Mouse (Mus musculus) testis, postnatal 14 days (tissue): Measurements from ENCODE around the gene Cdkl5.
A peak's percentile ranks its signal among the peaks of the same experiment; 100 is the strongest.

ENCODE experiments used
- DNase-seq: peaks from one replicate; pipeline ENCODE4 v3.0.0; 2021; ENCODE audit warnings: low spot score

The Cdkl5 gene

DNA sequence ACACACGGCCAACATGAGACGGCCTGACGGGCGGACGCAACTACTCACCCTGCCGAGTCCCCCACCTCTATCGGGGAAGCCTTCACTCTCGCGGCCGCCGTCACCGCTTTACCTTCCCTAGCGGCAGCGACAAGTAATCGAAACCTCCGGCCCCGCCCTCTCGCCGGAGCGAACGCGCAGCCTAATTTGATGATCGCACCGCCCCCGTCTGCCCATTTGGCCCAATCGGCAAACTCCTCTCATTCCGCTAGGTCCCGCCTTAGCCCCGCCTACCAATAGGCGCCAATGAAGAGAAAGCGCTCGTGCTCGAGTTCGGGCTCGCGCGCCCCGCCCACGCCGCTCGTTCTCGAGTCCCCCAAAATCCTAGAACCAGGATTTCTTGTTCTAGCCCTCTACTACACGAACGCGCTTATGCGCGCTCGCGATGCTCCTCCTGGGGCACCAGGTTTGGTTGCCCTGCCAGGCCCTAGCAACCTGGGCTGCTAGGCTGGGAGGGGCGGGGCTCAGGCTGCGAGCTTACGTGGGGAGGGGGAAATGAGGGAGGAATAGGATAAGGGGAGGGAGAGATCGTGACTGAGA lies at the start of gene Cdkl5:
Gene Cdkl5, minus strand, starts transcription at position 162 of the 579 bp plus-strand sequence.
- peak; percentile 93 for DNase-seq

DNA sequence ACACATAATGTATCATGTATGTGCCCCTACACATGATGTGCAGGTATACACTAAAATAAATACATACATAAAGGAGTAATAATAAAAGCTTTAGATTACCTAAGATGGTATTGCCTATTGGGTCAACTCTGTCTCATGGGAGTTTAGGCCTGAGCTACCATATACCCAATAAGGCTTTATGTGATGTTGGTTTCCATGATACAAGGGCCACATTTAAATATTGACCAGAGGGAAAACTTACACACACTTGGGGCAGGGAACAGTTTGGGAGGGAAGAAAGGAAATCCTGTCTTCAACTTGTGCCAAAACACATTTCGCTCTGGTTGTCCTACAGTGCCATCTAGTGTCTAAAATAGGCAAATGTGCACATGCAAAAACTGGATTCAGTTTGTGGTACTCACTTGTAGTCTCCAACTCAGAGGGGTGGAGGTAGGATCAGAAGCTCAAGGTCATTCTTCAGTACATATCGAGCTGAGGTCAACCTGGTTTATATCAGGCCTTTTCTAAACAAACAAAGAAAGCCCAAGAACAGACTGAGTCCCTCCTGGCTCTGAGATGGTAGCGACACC lies 38.8 kb upstream of the Cdkl5 start:
- DNase-seq = no peak

DNA sequence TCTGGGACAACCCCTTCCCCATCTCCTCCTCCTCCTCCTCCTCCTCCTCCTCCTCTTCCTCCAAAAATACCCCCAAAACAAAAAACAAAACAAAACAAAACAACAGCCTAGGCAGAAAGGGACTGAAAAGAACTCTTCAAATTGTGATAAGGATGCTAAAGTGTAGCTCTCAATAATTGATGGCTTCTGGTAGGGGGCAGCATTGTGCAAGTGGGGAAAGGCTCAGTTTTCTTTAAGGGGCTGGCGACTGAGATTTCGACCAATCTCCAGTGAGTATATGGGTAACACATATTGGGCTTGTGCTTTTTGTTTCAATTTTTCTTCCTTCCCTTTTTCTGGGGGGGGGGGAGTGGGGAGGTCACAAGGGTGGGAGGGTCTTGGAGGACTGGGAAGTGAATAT lies 37.9 kb upstream of the Cdkl5 start:
- no peak for DNase-seq

- DNase-seq = no peak
Observed at GRCm38 (mm10) chrX:161030233-161030632, 35.7 kb upstream of the Cdkl5 start.

- no peak for DNase-seq
Observed at GRCm38 (mm10) chrX:161024475-161024874, 30.0 kb upstream of the Cdkl5 start.

- no peak for DNase-seq
Observed at GRCm38 (mm10) chrX:161021548-161021947, 27.0 kb upstream of the Cdkl5 start.

DNA sequence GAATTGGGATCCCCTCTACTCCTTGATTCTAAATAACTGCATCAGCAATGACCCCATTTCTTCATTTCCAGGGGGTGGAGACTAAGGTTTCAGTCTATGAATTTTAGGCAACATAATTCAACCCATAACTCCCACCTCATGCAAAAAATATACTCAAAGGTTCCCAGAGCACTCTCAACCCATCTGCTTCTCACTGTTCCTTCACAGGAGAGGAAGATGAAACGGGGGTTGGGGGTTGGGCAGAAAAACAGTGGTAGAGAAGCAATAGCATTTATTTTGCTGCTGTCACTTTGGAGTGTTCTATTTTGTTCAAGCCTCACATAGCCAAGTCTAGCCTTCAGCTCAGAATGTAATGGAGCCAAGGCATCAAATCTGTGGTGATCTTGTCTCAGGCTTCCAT lies 23.7 kb upstream of the Cdkl5 start:
- DNase-seq = no peak

DNA sequence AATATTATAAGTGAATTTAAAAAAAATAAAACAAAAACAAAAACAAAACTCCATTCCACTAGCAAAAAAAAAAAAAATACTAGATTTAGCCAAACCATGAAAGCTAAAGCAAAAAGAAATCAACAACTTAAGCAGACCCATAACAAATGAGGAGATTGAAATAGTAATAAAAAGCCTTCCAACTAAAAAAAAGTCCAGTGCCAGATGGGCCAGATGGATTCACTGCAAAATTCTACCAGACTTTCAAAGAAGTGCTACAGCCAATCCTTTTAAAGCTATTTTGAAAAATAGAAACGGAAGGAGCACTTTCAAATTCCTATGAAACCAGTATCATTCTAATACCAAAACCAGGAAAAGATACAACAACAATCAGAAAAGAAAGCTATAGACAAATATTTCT lies 11.8 kb upstream of the Cdkl5 start:
- DNase-seq = no peak

DNA sequence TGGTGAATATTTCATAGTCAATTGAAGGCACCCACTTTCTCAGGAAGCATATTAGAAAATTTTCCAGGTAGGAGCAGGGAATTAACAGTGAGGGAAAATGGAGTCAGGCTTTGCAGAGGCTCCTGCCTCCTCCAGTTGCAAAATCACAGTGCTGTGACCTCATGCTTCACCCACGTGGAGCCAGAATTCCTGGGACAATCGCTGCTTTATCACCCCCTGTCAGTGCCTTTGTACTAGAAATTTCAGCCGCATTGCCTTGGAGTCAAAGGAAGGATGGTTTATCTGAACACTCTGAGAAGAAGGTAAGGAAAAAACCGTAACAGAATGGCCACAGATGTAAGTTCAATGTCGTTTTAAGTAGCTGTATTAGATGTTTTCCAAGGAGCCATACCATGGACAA lies 1.5 kb upstream of the Cdkl5 start:
- no peak for DNase-seq

- no peak for DNase-seq
Observed at GRCm38 (mm10) chrX:160995131-160995667, 695 bp upstream of the Cdkl5 start.

DNA sequence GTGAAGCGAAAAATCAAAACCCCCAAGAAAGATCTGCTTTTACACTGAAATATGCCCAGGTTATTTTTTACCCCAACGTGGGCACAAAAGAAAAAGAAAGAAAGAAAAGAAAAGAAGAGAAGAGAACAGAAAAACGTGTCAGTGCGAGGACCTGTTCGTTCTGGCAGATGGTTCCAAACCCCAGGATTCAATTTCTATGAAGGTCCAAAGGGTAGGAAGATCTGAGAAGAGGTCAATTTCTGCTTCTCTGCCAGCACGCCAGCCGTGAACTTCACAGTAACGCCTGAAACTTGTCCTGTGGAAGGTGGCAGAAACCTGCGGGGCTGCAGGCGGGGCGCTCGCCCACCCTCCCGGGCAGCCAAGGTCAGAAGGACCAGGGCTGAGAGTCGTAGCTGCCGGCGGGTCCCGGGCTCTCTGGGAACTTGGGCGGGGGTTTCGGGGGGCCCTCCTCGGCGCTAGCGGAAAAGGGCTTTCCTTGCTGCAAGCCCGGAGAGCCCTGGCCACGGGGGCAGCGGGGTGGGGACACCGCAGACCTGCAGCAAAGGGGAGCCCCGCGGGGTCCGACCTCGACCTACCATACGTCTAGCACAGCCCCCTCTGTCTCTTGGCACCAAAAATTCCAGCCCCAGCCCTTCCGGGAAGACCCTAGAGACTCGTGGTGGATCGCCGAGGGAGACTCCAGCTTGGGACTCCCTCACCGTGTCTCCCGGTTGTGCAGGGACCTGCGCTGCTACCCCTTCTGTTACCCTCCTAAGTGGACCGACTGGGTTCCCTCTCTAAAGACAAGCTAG lies 560 bp downstream of the Cdkl5 start:
- no peak for DNase-seq

- no peak for DNase-seq
Observed at GRCm38 (mm10) chrX:160992703-160993102, 1.8 kb downstream of the Cdkl5 start.

GRCm38 (mm10) chrX:160990276-160990675 lies 4.2 kb downstream of the Cdkl5 start:
- no peak for DNase-seq

GRCm38 (mm10) chrX:160977919-160978318 lies 16.6 kb downstream of the Cdkl5 start:
- no peak for DNase-seq

DNA sequence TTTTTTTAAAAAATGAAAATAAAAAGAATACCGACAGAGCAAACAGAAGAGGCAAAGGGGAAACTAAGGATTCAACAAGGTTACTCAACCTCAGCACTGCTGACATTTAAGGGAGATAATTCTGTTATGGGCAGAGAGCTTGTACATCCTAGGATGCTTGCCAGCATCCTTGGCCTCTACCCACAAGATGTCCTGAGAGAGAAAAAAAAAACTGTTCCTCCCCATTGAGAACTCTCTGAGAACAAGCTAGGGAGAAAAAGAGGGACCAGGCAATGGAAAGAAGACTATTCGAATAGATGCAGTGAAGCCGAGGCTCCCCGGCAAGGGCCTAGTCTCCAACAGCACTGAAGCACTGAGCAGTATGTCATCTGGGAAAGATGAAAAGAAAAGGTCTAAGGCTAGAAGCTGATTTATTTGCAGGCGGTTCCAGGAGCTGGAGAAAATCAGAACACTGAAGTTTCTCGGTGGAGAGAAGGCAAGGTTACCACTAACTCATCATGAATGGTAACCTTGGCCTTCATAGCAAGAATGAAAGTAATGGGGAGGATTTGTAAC lies 22.4 kb downstream of the Cdkl5 start:
- no peak for DNase-seq

DNA sequence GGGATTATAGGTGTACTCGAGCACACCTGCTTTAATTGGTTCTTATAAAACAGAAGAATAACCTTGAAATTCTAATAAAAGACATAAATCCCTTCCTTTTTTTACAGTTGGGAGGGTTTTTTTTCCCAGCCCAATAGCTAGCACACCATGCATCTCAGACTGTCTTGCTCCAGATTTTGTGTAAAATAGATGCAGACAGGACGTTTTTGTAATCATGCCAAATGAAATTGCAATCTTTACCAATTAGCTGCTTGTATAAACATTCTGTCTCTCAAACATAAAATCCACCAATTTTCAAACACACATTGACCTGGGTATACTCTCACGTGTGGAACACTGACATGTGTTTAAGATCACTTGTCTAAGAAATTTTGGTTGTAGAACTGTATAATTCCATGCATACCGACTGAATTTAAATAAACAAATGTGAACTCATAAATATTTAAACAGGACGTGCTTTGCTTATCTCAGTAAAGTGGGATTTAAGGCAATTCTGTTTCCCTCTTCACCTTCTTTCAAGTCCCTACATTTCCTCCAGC lies 35.8 kb downstream of the Cdkl5 start:
- DNase-seq = no peak

DNA sequence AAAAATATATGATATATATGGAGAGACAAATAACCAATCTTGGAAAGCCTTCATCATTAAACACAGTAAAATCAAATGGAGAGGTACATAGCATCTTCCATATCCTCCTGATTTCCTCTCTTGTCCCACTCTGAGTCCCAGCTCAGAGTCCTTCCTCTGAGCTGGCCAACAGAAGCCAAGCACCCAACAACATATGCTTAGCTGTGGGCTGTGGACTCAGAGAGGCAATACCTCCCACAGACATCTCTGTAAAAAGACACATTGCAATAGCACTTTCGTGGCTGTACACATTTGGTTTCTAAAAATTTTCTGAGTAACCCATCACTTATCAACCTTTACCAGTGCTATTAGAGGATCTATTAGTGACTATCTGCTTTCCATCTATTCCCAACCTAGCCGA lies 44.9 kb downstream of the Cdkl5 start:
- DNase-seq = no peak

DNA sequence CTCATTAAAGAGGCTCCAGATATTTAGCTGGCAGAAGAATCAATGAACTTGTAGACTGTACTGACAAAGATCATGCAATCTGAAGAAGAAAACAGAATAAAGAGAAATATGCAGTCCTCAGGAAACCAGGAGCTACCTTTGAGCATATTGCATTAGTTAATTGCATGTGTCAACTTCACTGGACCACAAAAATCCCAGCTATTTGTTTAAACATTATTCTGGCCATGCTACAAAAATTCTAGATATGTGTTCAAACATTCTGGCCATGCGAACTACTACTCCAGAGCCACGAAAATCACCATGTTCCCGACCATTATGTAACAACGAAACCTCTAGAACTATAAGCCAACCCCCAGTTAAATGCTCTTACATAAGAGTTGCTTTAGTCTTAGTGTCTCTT lies 49.8 kb downstream of the Cdkl5 start:
- DNase-seq = no peak

DNA sequence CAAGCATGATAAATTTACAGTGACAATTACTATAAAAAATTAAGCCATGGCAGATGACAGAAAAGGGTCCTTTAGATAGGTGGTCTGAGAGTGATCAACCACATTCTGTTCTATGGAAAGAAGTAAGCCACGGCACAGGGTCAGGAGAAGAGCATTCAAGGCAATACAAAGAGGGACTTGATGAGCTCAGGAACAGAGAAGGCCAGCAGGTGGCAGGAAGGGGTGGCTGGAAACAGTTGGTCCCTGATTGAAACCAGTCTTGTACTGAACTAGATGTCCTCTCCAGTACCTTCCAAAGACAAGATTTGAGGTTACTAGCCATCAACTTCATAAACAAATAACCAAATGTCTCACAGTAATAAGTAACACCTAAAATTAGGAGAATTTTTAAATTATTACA lies 59.0 kb downstream of the Cdkl5 start:
- no peak for DNase-seq

DNA sequence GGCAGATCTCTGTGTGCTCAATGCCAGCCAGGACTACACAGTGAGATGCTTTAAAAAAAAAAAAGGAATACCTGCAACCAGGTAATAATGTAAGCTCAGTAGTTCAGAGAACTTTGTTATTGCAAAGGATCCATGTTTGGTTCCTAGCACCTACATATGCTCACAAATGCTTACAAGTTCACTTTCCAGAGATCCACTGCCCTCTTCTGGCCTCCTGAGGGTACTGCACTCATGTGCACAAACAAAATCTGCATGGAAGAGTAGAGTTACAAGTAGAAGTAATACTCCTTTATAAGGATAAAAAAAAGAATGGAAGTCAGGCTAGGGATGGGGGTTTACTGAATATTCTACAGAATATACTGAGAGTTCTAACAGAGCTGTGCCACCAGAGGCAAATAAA lies 63.8 kb downstream of the Cdkl5 start:
- DNase-seq = peak; percentile 5

DNA sequence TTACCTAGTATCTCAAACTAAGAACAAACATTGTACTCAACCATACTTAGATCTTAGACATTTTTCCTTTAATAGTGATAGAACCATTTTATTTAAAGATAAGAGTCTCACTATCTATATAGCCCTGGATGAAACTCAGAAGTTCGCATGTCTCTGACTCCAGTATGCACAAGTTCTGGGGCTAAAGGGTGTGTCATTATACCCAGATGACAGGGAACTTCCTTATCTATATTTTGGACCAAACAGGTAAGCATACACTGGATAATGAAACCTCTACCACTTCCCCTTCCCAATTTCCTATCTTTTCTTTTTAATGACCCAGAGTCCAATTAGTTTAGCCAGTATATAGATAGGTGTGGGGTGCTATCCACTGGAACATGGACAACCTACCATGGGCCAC lies 65.6 kb downstream of the Cdkl5 start:
- DNase-seq = no peak

- DNase-seq = no peak
Observed at GRCm38 (mm10) chrX:160919022-160919637, 75.4 kb downstream of the Cdkl5 start.
